Mouse (Mus musculus) kidney, embryonic 14.5 days (tissue): Measurements from ENCODE around the gene Rpl39. TPM values are rescaled to one million over a fixed set of nuclear protein-coding genes. Genes with fewer than 3 reads are reported as not detected.
"Not testable (repeated sequence)": the region's sequence is repeated elsewhere in the genome, so short reads cannot be mapped to it uniquely, and the experiment has no call there.

Source experiments
- ATAC-seq: fragments of 200-750 bp; cut with Nextera tagmentation; 2 replicates; pipeline ENCODE4 v1.8.0; 2017; ENCODE audit warnings: moderate number of reproducible peaks, mild to moderate bottlenecking, moderate TSS enrichment, moderate library complexity; ENCODE audit not compliant: low FRiP score, low TSS enrichment
- H3K27ac ChIP-seq: fragments of 300-500 bp; sonication (generic); 2 replicates; pipeline ENCODE4 v1.5.1; 2014; ENCODE audit warnings: low read depth, mild to moderate bottlenecking, low read length, moderate library complexity, mixed read lengths
- H3K27me3 ChIP-seq: fragments of 300-500 bp; sonication (generic); 2 replicates; pipeline ENCODE4 v1.6.1; 2014; ENCODE audit warnings: mild to moderate bottlenecking, low read length; ENCODE audit not compliant: control insufficient read depth, insufficient read depth
- H3K36me3 ChIP-seq: fragments of 300-500 bp; sonication (generic); 2 replicates; pipeline ENCODE4 v1.6.1; 2014; ENCODE audit warnings: low read length, mixed read lengths; ENCODE audit not compliant: control insufficient read depth, insufficient read depth
- H3K4me1 ChIP-seq: fragments of 300-500 bp; sonication (generic); 2 replicates; pipeline ENCODE4 v1.6.1; 2014; ENCODE audit warnings: low read length, mixed read lengths; ENCODE audit not compliant: control insufficient read depth, insufficient read depth
- H3K4me2 ChIP-seq: fragments of 300-500 bp; sonication (generic); replicated peaks from 2 replicates; pipeline ENCODE4 v1.6.1; 2014; ENCODE audit warnings: low read depth, mild to moderate bottlenecking, low read length
- H3K4me3 ChIP-seq: fragments of 300-500 bp; sonication (generic); 2 replicates; pipeline ENCODE4 v1.5.1; 2014; ENCODE audit warnings: mild to moderate bottlenecking, low read length
- H3K9ac ChIP-seq: fragments of 300-500 bp; sonication (generic); 2 replicates; pipeline ENCODE4 v1.6.1; 2014; ENCODE audit warnings: low read depth, mild to moderate bottlenecking, low read length, moderate library complexity
- H3K9me3 ChIP-seq: fragments of 300-500 bp; sonication (generic); 2 replicates; pipeline ENCODE4 v1.6.1; 2016; ENCODE audit warnings: low read length; ENCODE audit not compliant: control insufficient read depth
- WGBS: fragments of 180-500 bp; shearing (Covaris S2); extraction: QIAGEN DNeasy Blood & Tissue Kit; methylation state at CpG from one replicate; pipeline ENCODE4 v1.1.7; 2014; 5-methylcytosine and 5-hydroxymethylcytosine counted together
- polyA plus RNA-seq: library from polyadenylated mRNA; unstranded; fragments of >200 nt; fragmentation: Nextera tagmentation; extraction: Ambion mirVana; gene quantifications from 2 replicates; pipeline ENCODE4 v1.2.1, GENCODE M21; 2014

Gene Rpl39
- polyA plus RNA-seq, 1 experiment from 2014 or later, result 608 TPM

DNA sequence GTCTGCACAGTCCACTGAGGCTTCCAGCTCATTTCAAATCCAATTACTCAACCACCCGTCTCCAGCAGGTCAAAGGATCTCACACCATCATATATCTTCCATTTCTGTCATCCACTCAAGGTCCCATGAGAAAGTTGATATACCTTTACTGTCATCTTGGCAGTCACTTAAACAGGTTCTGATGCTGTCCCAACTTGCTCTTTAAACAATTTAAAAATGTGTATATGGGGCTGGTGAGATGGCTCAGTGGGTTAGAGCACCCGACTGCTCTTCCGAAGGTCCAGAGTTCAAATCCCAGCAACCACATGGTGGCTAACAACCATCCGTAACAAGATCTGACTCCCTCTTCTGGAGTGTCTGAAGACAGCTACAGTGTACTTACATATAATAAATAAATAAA is 4.9 kb downstream of the Rpl39 start:
- not testable (repeated sequence) for ATAC-seq, H3K27ac ChIP-seq, H3K4me1 ChIP-seq, H3K9ac ChIP-seq, H3K27me3 ChIP-seq, H3K4me2 ChIP-seq, H3K4me3 ChIP-seq, H3K9me3 ChIP-seq
- peaks cover 15% of the 10 kb centered on the region; the same call in 1 of the 2 replicates for H3K36me3 ChIP-seq
- WGBS, result 54% methylated on average over 3 of the region's 4 CpGs

DNA sequence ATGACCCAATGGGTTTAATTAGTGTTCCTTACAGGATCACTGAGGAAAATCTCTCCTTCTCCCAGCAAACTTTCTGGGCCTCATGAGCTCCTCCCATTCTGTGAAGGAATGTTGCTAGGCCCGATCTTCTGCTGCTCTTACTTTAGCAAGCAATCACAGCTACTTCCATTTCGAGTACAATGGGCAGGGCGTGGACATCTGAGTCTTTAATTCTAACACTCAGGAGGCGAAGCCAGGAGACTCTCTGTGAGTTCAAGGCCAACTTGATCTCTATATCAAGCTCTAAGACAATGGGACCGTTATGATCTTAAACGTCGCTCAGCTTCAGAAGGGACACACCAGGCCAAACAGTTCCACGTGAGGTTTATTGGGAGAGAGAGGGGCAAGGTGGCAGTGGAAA is 8.6 kb downstream of the Rpl39 start:
- H3K4me3 ChIP-seq, result no peak overlapping the region
- 76% methylated on average over 8 of the region's 8 CpGs for WGBS
- no peak for ATAC-seq
- H3K4me2 ChIP-seq, result no peak overlapping the region
- no peak overlapping the region for H3K27ac ChIP-seq
- no peaks in the 10 kb centered on the region for H3K4me1 ChIP-seq
- H3K9ac ChIP-seq, result no peak overlapping the region
- no peaks in the 10 kb centered on the region for H3K9me3 ChIP-seq
- H3K36me3 ChIP-seq, result peaks cover 2% of the 10 kb centered on the region; the same call in 1 of the 2 replicates
- H3K27me3 ChIP-seq, result no peaks in the 10 kb centered on the region

DNA sequence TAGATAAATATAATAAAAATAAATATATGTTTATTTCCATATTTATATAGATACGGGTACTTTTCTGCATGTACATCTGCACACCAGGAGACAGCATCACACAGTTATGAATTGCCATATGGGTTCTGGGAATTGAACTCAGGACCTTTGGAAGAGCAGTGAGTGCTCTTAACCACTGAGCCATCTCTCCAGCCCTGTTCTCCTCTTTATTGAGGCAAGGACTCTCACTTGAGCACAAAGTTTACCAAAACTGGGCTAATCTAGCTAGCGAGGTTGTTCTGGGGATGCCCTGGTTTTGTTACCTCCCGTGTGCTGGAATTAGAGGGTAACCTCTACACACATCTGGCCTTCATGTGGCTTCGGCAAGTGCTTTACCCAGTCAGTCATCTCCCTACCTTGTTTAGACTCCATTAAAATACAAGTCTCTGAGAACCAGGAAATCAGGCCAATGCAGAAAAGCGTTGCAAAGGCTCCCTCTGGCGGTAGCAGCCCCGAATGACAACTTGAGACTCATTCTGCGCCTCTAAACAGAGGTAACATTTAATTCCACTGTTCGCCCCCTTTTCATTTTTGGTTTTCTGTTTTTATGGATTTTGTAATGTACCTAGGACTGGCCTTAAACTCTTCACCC is 10.8 kb downstream of the Rpl39 start:
- Histone ChIP-seq H3K27ac (no peak overlapping the region), H3K36me3 (no peaks in the 10 kb centered on the region), H3K9me3 (no peaks in the 10 kb centered on the region), H3K4me1 (no peaks in the 10 kb centered on the region), H3K27me3 (no peaks in the 10 kb centered on the region), H3K4me3 (no peak overlapping the region), H3K9ac (no peak overlapping the region), H3K4me2 (no peak overlapping the region)
- 35% methylated on average over 9 of the region's 9 CpGs for WGBS
- ATAC-seq, result 0 out of 2 replicates have a peak, but pooled peaks have one; percentile 24

DNA sequence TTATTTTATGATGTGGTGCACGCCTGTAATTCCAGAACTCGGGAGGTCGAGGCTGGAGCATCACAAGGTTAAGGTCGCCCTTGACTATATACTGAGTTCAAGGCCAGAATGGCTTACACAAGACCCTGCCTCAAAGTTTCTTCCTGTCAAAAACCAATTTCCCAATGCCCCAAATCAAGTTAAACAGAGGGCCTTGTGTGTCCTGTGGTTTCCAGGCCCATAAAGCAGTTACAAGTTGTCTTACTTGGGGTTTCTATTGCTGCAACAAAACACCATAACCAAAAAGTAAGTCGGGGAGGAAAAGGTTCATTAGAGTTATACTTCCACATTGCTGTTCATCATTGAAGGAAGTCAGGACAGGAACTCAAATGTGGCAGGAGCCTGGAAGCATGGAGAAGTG is 16.4 kb downstream of the Rpl39 start:
- Histone ChIP-seq H3K27me3 (no peaks in the 10 kb centered on the region), H3K9ac (no peak overlapping the region), H3K36me3 (no peaks in the 10 kb centered on the region), H3K9me3 (no peaks in the 10 kb centered on the region), H3K4me1 (no peaks in the 10 kb centered on the region), H3K4me3 (no peak overlapping the region), H3K27ac (no peak overlapping the region), H3K4me2 (no peak overlapping the region)
- 80% methylated on average over 5 of the region's 5 CpGs for WGBS
- ATAC-seq, result no peak

DNA sequence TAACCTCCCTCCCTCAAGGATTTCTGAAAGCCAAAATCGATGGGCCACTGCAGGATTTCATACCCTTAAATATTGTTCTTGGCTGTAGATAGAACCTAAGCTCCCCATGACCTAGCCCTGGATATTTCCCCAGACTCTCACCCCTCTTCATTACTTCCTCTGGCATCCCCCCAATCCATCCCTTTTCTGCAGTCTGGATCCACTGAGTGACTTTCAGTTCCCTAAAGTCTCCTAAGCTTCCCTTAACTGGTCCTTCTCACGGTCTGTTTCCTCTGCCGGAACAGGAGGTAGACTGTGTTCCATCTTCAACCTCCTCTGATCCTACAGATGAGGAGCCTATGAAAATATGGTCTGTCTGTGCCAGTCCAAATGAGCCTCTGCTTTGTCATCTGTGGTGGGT is 17.9 kb downstream of the Rpl39 start:
- H3K4me1 ChIP-seq, result no peaks in the 10 kb centered on the region
- no peak for ATAC-seq
- no peaks in the 10 kb centered on the region for H3K36me3 ChIP-seq
- H3K27ac ChIP-seq, result no peak overlapping the region
- H3K4me2 ChIP-seq, result no peak overlapping the region
- no peaks in the 10 kb centered on the region for H3K9me3 ChIP-seq
- 86% methylated on average over 3 of the region's 3 CpGs for WGBS
- no peak overlapping the region for H3K4me3 ChIP-seq
- H3K9ac ChIP-seq, result no peak overlapping the region
- H3K27me3 ChIP-seq, result no peaks in the 10 kb centered on the region

DNA sequence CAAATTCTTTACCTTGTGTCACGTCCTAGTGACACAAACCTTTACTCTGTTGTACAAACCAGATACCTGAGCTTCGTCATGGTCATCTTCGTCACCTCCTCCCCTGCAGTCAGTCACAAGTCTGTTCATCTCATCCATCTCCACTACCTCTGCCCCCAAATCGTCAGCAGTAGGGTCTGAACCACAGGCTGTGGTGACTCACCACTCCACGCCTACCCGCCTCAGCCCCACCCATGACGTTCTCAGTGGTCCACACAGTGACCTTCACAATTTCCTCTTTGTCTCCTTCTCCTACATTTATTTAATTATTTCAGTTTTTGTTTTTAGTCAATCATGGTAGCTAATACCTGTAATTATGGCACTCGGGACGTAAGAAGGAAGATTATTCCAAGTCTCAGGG is 21.3 kb downstream of the Rpl39 start:
- no peak overlapping the region for H3K4me2 ChIP-seq
- H3K4me3 ChIP-seq, result no peak overlapping the region
- no peak overlapping the region for H3K27ac ChIP-seq
- H3K9me3 ChIP-seq, result no peaks in the 10 kb centered on the region
- H3K9ac ChIP-seq, result no peak overlapping the region
- no peak for ATAC-seq
- H3K36me3 ChIP-seq, result no peaks in the 10 kb centered on the region
- H3K4me1 ChIP-seq, result no peaks in the 10 kb centered on the region
- WGBS, result 83% methylated on average over 9 of the region's 9 CpGs
- no peaks in the 10 kb centered on the region for H3K27me3 ChIP-seq

DNA sequence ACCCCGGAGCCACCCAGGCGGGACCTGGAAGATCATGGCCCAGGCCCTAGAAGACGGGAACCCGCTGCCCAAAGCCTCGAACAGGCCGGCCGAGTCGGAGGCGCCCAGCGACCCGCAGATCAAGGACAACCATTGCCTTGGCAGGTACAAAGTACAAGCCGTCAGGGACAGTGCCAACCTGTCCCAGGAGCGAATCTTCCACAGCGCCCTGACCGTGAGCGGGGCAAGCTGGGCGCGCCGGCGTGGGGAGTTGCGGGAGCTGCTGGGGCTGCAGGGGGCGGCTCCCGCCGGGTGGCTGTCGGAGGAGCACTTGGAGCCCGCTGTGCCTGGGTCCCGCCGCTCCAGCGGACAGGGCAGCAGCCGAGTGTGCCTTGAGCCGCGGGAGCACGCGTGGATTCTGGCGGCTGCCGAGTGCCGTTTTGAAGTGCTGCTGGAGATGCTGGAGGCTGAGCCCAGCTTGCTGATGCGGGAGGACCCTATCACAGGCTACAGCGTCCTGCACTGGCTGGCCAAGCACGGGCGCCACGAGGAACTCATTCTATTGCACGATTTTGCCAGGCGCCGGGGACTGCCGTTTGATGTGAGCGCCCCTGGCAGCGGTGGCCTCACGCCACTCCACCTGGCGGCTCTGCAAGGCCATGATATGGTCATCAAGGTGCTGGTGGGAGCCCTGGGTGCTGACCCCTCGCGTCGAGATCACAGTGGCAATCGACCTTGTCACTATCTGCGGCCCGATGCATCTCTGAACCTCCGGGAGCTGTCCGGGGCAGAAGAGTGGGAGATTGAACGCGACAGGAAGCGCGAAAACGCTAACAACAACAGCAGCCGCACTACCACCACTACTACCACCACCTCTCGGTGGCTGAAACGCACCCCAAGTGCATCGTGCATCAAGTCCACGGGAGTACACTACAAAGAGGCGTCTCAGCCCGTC is 36.0 kb downstream of the Rpl39 start:
- Histone ChIP-seq H3K9me3 (no peaks in the 10 kb centered on the region), H3K27ac (no peak overlapping the region), H3K4me2 (peak overlapping the region; percentile 51), H3K36me3 (no peaks in the 10 kb centered on the region), H3K27me3 (peaks cover 36% of the 10 kb centered on the region), H3K9ac (no peak overlapping the region; the same call in 1 of the 2 replicates), H3K4me3 (peak overlapping the region; percentile 34), H3K4me1 (no peaks in the 10 kb centered on the region)
- ATAC-seq, result no peak; the same call in 1 of the 2 replicates
- WGBS, result 22% methylated on average over 70 of the region's 70 CpGs

DNA sequence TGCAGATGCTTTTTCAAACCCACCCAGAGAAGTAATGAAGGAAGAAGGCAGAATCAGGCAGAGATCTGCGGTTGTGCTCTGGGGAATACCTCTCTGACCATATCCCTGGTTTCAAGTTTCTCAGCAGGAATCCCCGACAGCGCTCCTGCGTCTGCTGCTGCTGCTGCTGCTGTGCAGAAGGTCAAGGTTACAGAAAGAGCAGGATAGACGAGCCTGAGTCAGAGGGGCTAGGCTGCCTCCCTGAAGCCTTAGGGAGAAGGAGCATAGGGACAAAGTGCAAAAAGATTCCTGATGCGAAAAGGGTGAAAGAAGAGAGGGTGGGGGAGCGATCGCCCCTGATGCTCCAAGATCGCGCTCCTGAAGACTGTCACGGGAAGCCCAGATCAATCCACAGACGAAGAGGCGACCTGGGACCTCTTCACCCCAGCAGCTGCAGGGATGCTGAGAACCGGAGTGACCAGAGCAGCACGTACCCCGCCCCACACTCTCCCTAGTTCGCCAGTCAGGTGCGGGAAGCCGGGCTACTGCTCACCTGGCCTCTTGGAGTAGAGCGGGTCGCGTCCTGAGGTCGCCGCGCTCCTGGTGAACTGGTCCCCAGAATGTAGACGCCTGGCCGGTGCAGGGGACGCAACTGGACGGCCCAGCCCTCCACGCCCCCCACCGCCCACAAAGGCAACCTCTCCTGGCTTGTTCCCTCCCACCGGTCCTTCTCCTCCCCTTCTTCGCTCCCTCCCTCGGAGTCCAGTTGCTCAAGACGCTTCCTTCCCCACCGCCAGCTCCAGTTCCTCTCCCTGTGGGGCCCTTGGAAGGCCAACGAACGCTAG is 36.9 kb downstream of the Rpl39 start, which contains the start of gene Sowahd:
Gene Sowahd (plus strand): TSS at position 780 of the 824 bp plus-strand sequence.
- Histone ChIP-seq H3K27ac (no peak within 1 kb of the TSS), H3K4me1 (no peaks in the 10 kb centered on the region), H3K9ac (no peak within 1 kb of the TSS; the same call in 1 of the 2 replicates), H3K36me3 (no peaks in the 10 kb centered on the region), H3K9me3 (no peaks in the 10 kb centered on the region), H3K4me3 (peak within 1 kb of the TSS; percentile 34), H3K27me3 (peaks cover 36% of the 10 kb centered on the region), H3K4me2 (peak within 1 kb of the TSS; percentile 51)
- WGBS, result 22% methylated on average over 38 of the region's 38 CpGs
- ATAC-seq, result no peak; the same call in 1 of the 2 replicates
